Mouse (Mus musculus) forebrain, embryonic 14.5 days (tissue): Measurements from ENCODE around the gene Smim17. TPM values are rescaled to one million over a fixed set of nuclear protein-coding genes. Genes with fewer than 3 reads are reported as not detected.
"Not testable (repeated sequence)": the region's sequence is repeated elsewhere in the genome, so short reads cannot be mapped to it uniquely, and the experiment has no call there.

Experiments
- ATAC-seq: fragments of 200-750 bp; cut with Nextera tagmentation; 2 replicates; pipeline ENCODE4 v1.8.0; 2017; ENCODE audit warnings: mild to moderate bottlenecking, moderate library complexity
- DNase-seq: peaks from one replicate; pipeline ENCODE4 v3.0.0-alpha.2; 2015; ENCODE audit warnings: low spot score
- H3K27ac ChIP-seq: fragments of 300-500 bp; sonication (generic); 2 replicates; pipeline ENCODE4 v1.5.1; 2014; ENCODE audit warnings: low read depth, mild to moderate bottlenecking, control low read depth, low read length, moderate library complexity
- H3K27me3 ChIP-seq: fragments of 300-500 bp; sonication (generic); replicated peaks from 2 replicates; pipeline ENCODE4 v1.6.1; 2014; ENCODE audit warnings: low read length, control low read depth, mixed read lengths; ENCODE audit not compliant: control insufficient read depth, insufficient read depth
- H3K36me3 ChIP-seq: fragments of 300-500 bp; sonication (generic); 2 replicates; pipeline ENCODE4 v1.6.1; 2014; ENCODE audit warnings: low read length, control low read depth; ENCODE audit not compliant: control insufficient read depth, insufficient read depth
- H3K4me1 ChIP-seq: fragments of 300-500 bp; sonication (generic); 2 replicates; pipeline ENCODE4 v1.6.1; 2014; ENCODE audit warnings: antibody characterized with exemption, low read length, control low read depth; ENCODE audit not compliant: control insufficient read depth, insufficient read depth
- H3K4me2 ChIP-seq: fragments of 300-500 bp; sonication (generic); 2 replicates; pipeline ENCODE4 v1.6.1; 2014; ENCODE audit warnings: mild to moderate bottlenecking, control low read depth, low read length
- H3K4me3 ChIP-seq: fragments of 300-500 bp; sonication (generic); 2 replicates; pipeline ENCODE4 v1.5.1; 2014; ENCODE audit warnings: low read depth, low read length, control low read depth
- H3K9ac ChIP-seq: fragments of 300-500 bp; sonication (generic); 2 replicates; pipeline ENCODE4 v1.6.1; 2014; ENCODE audit warnings: mild to moderate bottlenecking, low read length, control low read depth, moderate library complexity
- H3K9me3 ChIP-seq: fragments of 300-500 bp; sonication (generic); replicated peaks from 2 replicates; pipeline ENCODE4 v1.6.1; 2016; ENCODE audit warnings: low read length, control low read depth, mixed read lengths; ENCODE audit not compliant: control insufficient read depth
- WGBS: fragments of 180-500 bp; shearing (Covaris S2); extraction: QIAGEN DNeasy Blood & Tissue Kit; methylation state at CpG from one replicate; pipeline ENCODE4 v1.1.7; 2014; 5-methylcytosine and 5-hydroxymethylcytosine counted together
- polyA plus RNA-seq: library from polyadenylated mRNA; unstranded; fragments of >200 nt; fragmentation: Nextera tagmentation; extraction: Ambion mirVana; gene quantifications from 2 replicates; pipeline ENCODE4 v1.2.1, GENCODE M21; 2014

Smim17 gene
- polyA plus RNA-seq, 1 experiment from 2014 or later, result 3.5 TPM

DNA sequence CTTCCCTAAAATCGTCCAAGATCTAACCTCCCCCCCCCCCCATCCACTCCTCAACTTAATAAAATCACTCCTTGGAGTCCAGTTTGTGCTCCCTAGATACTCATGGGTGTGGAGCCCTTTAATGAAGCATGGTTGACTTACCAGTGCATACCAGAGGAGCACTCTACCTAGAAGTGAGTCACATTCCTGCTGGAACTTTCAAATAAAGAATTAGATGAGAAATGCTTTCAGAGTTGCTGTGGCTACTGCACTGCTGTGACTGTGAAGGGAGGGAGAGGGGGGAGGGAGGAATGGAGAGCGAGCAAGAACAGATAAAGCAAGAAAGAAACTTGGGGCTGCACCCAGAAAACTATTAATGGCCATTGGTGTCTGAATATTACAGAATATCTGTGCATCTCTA, 42.7 kb downstream of the Smim17 start:
- ATAC-seq (no peak), DNase-seq (no peak)
- no peak overlapping the region for H3K9ac ChIP-seq
- no peak overlapping the region for H3K4me2 ChIP-seq
- 74% methylated on average over 2 of the region's 2 CpGs for WGBS
- no peaks in the 10 kb centered on the region for H3K36me3 ChIP-seq
- no peak overlapping the region for H3K27ac ChIP-seq
- H3K4me3 ChIP-seq, result no peak overlapping the region
- no peaks in the 10 kb centered on the region for H3K27me3 ChIP-seq
- no peaks in the 10 kb centered on the region for H3K9me3 ChIP-seq
- no peaks in the 10 kb centered on the region for H3K4me1 ChIP-seq

DNA sequence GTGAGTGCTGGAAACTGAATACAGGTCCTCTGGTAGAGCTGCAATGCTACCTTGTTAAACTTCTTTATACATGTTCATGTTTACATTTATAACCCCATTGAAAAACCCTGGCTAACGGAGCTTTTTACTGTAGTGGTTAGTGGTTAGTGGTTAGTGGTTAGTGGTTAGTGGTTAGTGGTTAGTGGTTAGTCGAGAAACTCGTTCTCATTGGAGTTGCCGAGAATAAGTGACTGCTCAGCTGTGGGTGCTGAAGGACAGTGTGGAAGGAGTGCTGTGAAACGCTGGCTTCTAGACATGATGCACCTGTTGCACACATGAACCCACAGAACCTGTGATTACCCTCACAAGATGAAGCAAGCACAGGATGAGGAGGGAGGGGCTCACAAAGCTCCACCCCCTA, 49.3 kb downstream of the Smim17 start:
- Histone ChIP-seq H3K9me3 (no peaks in the 10 kb centered on the region), H3K36me3 (no peaks in the 10 kb centered on the region), H3K9ac (no peak overlapping the region), H3K4me3 (no peak overlapping the region), H3K27me3 (no peaks in the 10 kb centered on the region), H3K4me2 (no peak overlapping the region), H3K4me1 (no peaks in the 10 kb centered on the region), H3K27ac (no peak overlapping the region)
- WGBS, result 94% methylated on average over 5 of the region's 5 CpGs
- DNase-seq, result no peak
- ATAC-seq, result no peak

DNA sequence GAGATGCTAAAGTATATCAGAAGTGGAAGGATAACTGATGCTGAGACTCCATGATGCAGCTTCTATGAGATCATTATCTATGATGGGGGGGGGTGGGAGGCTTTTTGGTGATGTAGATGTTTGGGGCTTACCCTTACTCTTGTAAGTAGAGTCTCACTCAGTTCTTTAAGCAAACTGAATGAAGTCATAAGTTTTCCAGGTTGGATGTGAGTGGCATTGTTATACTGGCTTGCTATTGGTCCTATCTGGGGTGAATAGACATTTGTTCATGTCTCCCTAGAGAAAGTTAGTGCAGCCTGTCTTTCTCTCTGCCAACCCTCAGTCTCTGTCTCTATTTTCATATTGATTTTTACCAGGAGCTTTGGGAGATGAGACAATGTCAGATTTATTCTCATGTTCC, 57.4 kb downstream of the Smim17 start, which contains the start of gene Olfr1336:
Olfr1336 (plus strand) TSS at position 301 of the 400 bp plus-strand sequence.
- no peak for ATAC-seq
- Histone ChIP-seq H3K36me3 (no peaks in the 10 kb centered on the region), H3K4me2 (no peak within 1 kb of the TSS), H3K4me1 (no peaks in the 10 kb centered on the region), H3K27me3 (no peaks in the 10 kb centered on the region), H3K9me3 (no peaks in the 10 kb centered on the region), H3K4me3 (no peak within 1 kb of the TSS), H3K27ac (no peak within 1 kb of the TSS), H3K9ac (no peak within 1 kb of the TSS)
- DNase-seq, result no peak

DNA sequence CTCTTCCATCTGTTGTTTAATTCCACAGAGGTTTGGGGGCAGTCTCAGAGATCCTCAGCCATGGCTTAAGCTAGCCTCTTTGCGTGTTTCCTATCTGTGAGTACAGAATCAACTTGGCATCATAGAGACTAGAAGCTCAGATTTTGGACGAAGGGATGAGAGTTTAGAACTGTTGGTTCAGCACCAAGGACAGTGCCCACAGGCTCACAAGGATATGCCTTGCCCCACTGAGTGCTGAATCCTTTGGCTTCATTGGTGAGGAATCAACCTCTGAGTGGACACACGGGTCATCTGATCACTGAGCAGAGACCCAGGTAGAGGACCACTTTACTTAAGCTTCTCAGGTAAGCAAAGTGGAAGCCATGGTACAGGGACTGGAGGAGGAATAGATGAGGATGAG, 57.9 kb downstream of the Smim17 start:
- Histone ChIP-seq H3K9me3 (no peaks in the 10 kb centered on the region), H3K4me2 (no peak overlapping the region), H3K27ac (no peak overlapping the region), H3K4me3 (no peak overlapping the region), H3K9ac (no peak overlapping the region), H3K27me3 (no peaks in the 10 kb centered on the region), H3K4me1 (no peaks in the 10 kb centered on the region), H3K36me3 (no peaks in the 10 kb centered on the region)
- ATAC-seq (no peak), DNase-seq (no peak)
- WGBS, result 42% methylated on average over 3 of the region's 3 CpGs

DNA sequence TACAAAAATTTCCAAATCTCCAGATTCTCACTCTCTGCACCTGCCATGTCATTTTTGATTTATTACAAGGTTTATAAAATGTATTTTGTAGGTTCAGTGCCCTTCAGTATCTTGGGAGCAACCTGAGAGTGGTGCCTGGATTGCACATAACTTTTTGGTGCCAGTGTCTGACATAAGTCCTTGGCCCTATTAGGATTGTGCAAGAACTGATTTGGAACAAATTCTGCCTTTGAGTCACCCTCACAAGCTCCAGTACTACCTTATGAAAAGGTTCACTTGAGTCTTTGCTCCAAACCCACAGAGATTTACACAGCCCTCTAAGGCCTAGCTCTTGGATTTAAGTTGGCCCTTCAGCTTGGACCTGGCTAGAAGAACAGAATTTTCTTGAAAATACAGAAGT, 68.4 kb downstream of the Smim17 start, which contains the start of gene Olfr1346:
Olfr1346 (plus strand) TSS at position 151 of the 400 bp plus-strand sequence.
- H3K36me3 ChIP-seq, result no peaks in the 10 kb centered on the region
- no peak for DNase-seq
- H3K4me3 ChIP-seq, result no peak within 1 kb of the TSS
- no peaks in the 10 kb centered on the region for H3K27me3 ChIP-seq
- no peaks in the 10 kb centered on the region for H3K4me1 ChIP-seq
- no peak within 1 kb of the TSS for H3K27ac ChIP-seq
- H3K9ac ChIP-seq, result no peak within 1 kb of the TSS
- ATAC-seq, result no peak
- H3K4me2 ChIP-seq, result no peak within 1 kb of the TSS
- H3K9me3 ChIP-seq, result no peaks in the 10 kb centered on the region

DNA sequence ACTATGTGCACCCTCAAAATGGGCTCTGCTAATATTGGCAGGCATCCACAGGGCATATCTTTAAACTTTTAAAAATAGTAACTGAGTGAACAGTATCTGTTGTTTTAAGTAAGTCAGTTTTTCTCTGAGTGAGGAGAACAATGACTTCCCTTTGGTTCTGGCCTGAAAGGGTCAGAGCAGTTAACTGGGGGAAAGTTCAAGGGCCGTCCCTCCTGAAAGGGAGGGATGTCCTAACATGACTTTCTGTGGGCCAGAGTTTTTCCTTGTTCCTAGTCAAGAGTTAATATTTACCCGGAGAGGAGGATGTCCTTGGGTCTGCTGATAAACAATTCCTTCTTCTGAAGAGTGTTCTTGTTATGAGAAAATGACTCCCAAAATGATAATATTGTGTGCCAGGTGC, 79.1 kb downstream of the Smim17 start:
- H3K9ac ChIP-seq, H3K27ac ChIP-seq, H3K4me2 ChIP-seq, ATAC-seq, H3K9me3 ChIP-seq, DNase-seq, H3K4me1 ChIP-seq, H3K36me3 ChIP-seq, H3K4me3 ChIP-seq, H3K27me3 ChIP-seq: not testable (repeated sequence)
- WGBS, result 83% methylated on average over 2 of the region's 2 CpGs

Other genes with a start within 250 kb of the Smim17 start
- gene Zfp787, start 242.7 kb upstream of the Smim17 start, polyA plus RNA-seq, result 12.6 and 13.8 TPM in 2 replicates
- 88.2 and 96.3 TPM in 2 replicates for gene Zfp444, start 226.5 kb upstream of the Smim17 start, polyA plus RNA-seq
- gene Galp, start 201.6 kb upstream of the Smim17 start, polyA plus RNA-seq, result not detected in 2 replicates
- not detected in 2 replicates for gene Zscan5b, start 176.4 kb upstream of the Smim17 start, polyA plus RNA-seq
- gene Epp13, start 146.0 kb upstream of the Smim17 start, polyA plus RNA-seq, result not detected in 2 replicates
- 11.7 and 13.5 TPM in 2 replicates for gene Zfp667, start 112.1 kb upstream of the Smim17 start, polyA plus RNA-seq
- 7.7 and 12.2 TPM in 2 replicates for gene Zfp583, start 67.4 kb upstream of the Smim17 start, polyA plus RNA-seq
- 1.7 and 2.7 TPM in 2 replicates for gene Gm3854, start 55.0 kb upstream of the Smim17 start, polyA plus RNA-seq
- gene Zfp78, start 35.4 kb upstream of the Smim17 start, polyA plus RNA-seq, result 4.5 and 5.9 TPM in 2 replicates
- 15.8 and 18.4 TPM in 2 replicates for gene Zfp28, start 15.4 kb upstream of the Smim17 start, polyA plus RNA-seq
- gene Gm20715, start 11.6 kb downstream of the Smim17 start, polyA plus RNA-seq, result not detected in 2 replicates
- gene Olfr1344, start 40.0 kb downstream of the Smim17 start, polyA plus RNA-seq, result 0.14 TPM in 1 of 2 replicates, not detected in the other
- gene Olfr1336, start 57.5 kb downstream of the Smim17 start, polyA plus RNA-seq, result not detected in 2 replicates
- gene Olfr1346, start 68.4 kb downstream of the Smim17 start, polyA plus RNA-seq, result not detected in 2 replicates
- gene Olfr5, start 88.2 kb downstream of the Smim17 start, polyA plus RNA-seq, result not detected in 2 replicates
- not detected in 2 replicates for gene Olfr1347, start 101.0 kb downstream of the Smim17 start, polyA plus RNA-seq
- gene Olfr1348, start 110.0 kb downstream of the Smim17 start, polyA plus RNA-seq, result not detected in 2 replicates
- gene Olfr1349, start 124.2 kb downstream of the Smim17 start, polyA plus RNA-seq, result not detected in 2 replicates
- not detected in 2 replicates for gene Olfr1350, start 166.1 kb downstream of the Smim17 start, polyA plus RNA-seq